ENCODE assay signal across 20 mouse cellular contexts in genomic region chr9:31236079-31236478, GRCm38 (mm10). TPM values are rescaled to one million over a fixed set of nuclear protein-coding genes. Genes with fewer than 3 reads are reported as not detected.
A peak's percentile ranks its signal among the peaks of the same experiment; 100 is the strongest.
DNase-seq lines count a peak whose midpoint lies in the region; ATAC-seq and TF ChIP-seq lines count a peak whose summit lies in the region.
"Had no signal": no experiment of that assay in that cellular context is flagged by ENCODE, and none has a peak within 500 bp of the region (broad histone marks: within the 10 kb centered on the region; RNA-seq: fewer than 3 reads in every experiment).

No protein-coding gene starts in this region.

- no peak overlapping the region for H3K4me2 ChIP-seq in lung, embryonic 15.5 days
- H3K4me2 ChIP-seq in lung, postnatal 0 days (replicated peaks; ENCODE audit: low read depth, low read length): no peak overlapping the region
- no peak overlapping the region for H3K4me2 ChIP-seq in midbrain, embryonic 11.5 days
- H3K4me2 ChIP-seq in midbrain, embryonic 14.5 days (ENCODE audit: low read length): no peak overlapping the region

- no peaks in the 10 kb centered on the region for H3K27me3 ChIP-seq in lung, embryonic 15.5 days
- H3K27me3 ChIP-seq in lung, postnatal 0 days (replicated peaks; ENCODE audit: insufficient read depth, low read length): no peaks in the 10 kb centered on the region
- no peaks in the 10 kb centered on the region for H3K27me3 ChIP-seq in midbrain, embryonic 11.5 days (ENCODE audit: control insufficient read depth, insufficient read depth, low read length)
- no peaks in the 10 kb centered on the region for H3K27me3 ChIP-seq in midbrain, embryonic 14.5 days (ENCODE audit: control insufficient read depth, insufficient read depth, low read length)
- H3K27me3 ChIP-seq: Patski had no signal

- no peak for TF ChIP-seq EP300 in lung, postnatal 0 days (IDR thresholded peaks at IDR 0.05)

- 0 out of 2 replicates have a peak overlapping the region, but pooled peaks have one; percentile 45 for H3K27ac ChIP-seq in lung, embryonic 15.5 days
- no peak overlapping the region for H3K27ac ChIP-seq in lung, postnatal 0 days (ENCODE audit: low read length)
- no peak overlapping the region for H3K27ac ChIP-seq in midbrain, embryonic 11.5 days (ENCODE audit: low read depth, low read length)
- no peak overlapping the region for H3K27ac ChIP-seq in midbrain, embryonic 14.5 days (replicated peaks; ENCODE audit: low read depth, low read length)

- H3K4me1 ChIP-seq in lung, embryonic 15.5 days: peaks cover 31% of the 10 kb centered on the region
- peaks cover 10% of the 10 kb centered on the region; the same call in 1 of the 2 replicates for H3K4me1 ChIP-seq in lung, postnatal 0 days (ENCODE audit: insufficient read depth, low read depth, low read length)
- no peaks in the 10 kb centered on the region for H3K4me1 ChIP-seq in midbrain, embryonic 11.5 days (ENCODE audit: control insufficient read depth, insufficient read depth, low read length)
- H3K4me1 ChIP-seq in midbrain, embryonic 14.5 days (ENCODE audit: control insufficient read depth, insufficient read depth, low read length): no peaks in the 10 kb centered on the region

- H3K36me3 ChIP-seq in lung, embryonic 15.5 days: no peaks in the 10 kb centered on the region
- H3K36me3 ChIP-seq in lung, postnatal 0 days (ENCODE audit: insufficient read depth, low read length): no peaks in the 10 kb centered on the region
- H3K36me3 ChIP-seq in midbrain, embryonic 11.5 days (ENCODE audit: control insufficient read depth, insufficient read depth, low read length): no peaks in the 10 kb centered on the region
- no peaks in the 10 kb centered on the region for H3K36me3 ChIP-seq in midbrain, embryonic 14.5 days (ENCODE audit: control insufficient read depth, insufficient read depth, low read length)
- H3K36me3 ChIP-seq: G1E had no signal

- 58% methylated on average over 5 of the region's 5 CpGs for WGBS in lung, embryonic 15.5 days
- WGBS in lung, postnatal 0 days: 55% methylated on average over 5 of the region's 5 CpGs
- whole genome bisulfite sequencing in midbrain, embryonic 11.5 days: 80% methylated on average over 5 of the region's 5 CpGs
- 79% methylated on average over 5 of the region's 5 CpGs for whole genome bisulfite sequencing in midbrain, embryonic 14.5 days

- no peak for ATAC-seq in lung, embryonic 15.5 days (ENCODE audit: borderline replicate concordance, extremely low read depth, low FRiP score, low TSS enrichment)
- peak; percentile 72 for ATAC-seq in lung, postnatal 0 days
- no peak for ATAC-seq in midbrain, embryonic 11.5 days (ENCODE audit: low FRiP score)
- ATAC-seq in midbrain, embryonic 14.5 days (ENCODE audit: low FRiP score, low TSS enrichment): no peak
- ATAC-seq: activated CD4-positive, CD25-positive, alpha-beta regulatory T cell, adult 4 months; CD4-positive, CD25-positive, alpha-beta regulatory T cell, adult 4 months; Patski had no signal

- no peak overlapping the region for H3K9ac ChIP-seq in lung, embryonic 15.5 days
- no peak overlapping the region for H3K9ac ChIP-seq in lung, postnatal 0 days (replicated peaks; ENCODE audit: low read depth)
- H3K9ac ChIP-seq in midbrain, embryonic 11.5 days (ENCODE audit: low read length): no peak overlapping the region
- no peak overlapping the region for H3K9ac ChIP-seq in midbrain, embryonic 14.5 days (replicated peaks; ENCODE audit: low read length)

- DNase-seq in lung, postnatal 14 days: no peak
- DNase-seq in lung, postnatal 0 days (ENCODE audit: low spot score): peak; percentile 67
- no peak for DNase-seq in lung, postnatal 25 days (ENCODE audit: low spot score)
- DNase-seq in midbrain, embryonic 11.5 days (ENCODE audit: low spot score, missing footprints): peak; percentile 47
- no peak for DNase-seq in midbrain, embryonic 14.5 days
- DNase-seq: adrenal gland, adult 2 months; adrenal gland, adult 8-10 months; adrenal gland, postnatal 10 days; adrenal gland, postnatal 14 days; adrenal gland, postnatal 25 days; adrenal gland, postnatal 36 days; B cell, adult 2 months; cerebellum, adult 11 months; cerebellum, adult 11-12 months; cerebellum, adult 18-20 months had no signal

- H3K9me3 ChIP-seq in lung, embryonic 15.5 days: no peaks in the 10 kb centered on the region
- H3K9me3 ChIP-seq in lung, postnatal 0 days (ENCODE audit: low read length): no peaks in the 10 kb centered on the region
- no peaks in the 10 kb centered on the region for H3K9me3 ChIP-seq in midbrain, embryonic 11.5 days (ENCODE audit: control insufficient read depth, low read length)
- no peaks in the 10 kb centered on the region for H3K9me3 ChIP-seq in midbrain, embryonic 14.5 days (ENCODE audit: control insufficient read depth, low read length)

- no peak for TF ChIP-seq CTCF in lung, postnatal 0 days (IDR thresholded peaks at IDR 0.05)

- no peak overlapping the region for H3K4me3 ChIP-seq in lung, embryonic 15.5 days
- H3K4me3 ChIP-seq in lung, postnatal 0 days (ENCODE audit: low read depth, low read length): no peak overlapping the region
- H3K4me3 ChIP-seq in midbrain, embryonic 11.5 days (ENCODE audit: low read depth, low read length): no peak overlapping the region
- no peak overlapping the region for H3K4me3 ChIP-seq in midbrain, embryonic 14.5 days (replicated peaks; ENCODE audit: low read depth, low read length)

RNA-seq across cellular contexts. Expression of gene Aplp2, which starts 24.5 kb away (rescaled TPM):
- polyA plus RNA-seq in lung, embryonic 15.5 days (2015; fragmentation: Nextera tagmentation; extraction: Ambion mirVana): 446 and 476 TPM in 2 replicates
- polyA plus RNA-seq in lung, postnatal 0 days (2015; fragmentation: Nextera tagmentation; extraction: Ambion mirVana): 523 and 525 TPM in 2 replicates
- polyA plus RNA-seq in midbrain, embryonic 11.5 days (2014; fragmentation: Nextera tagmentation; extraction: Ambion mirVana): 233 and 256 TPM in 2 replicates
- 239 and 313 TPM in 2 replicates for polyA plus RNA-seq in midbrain, embryonic 14.5 days (2014; fragmentation: Nextera tagmentation; extraction: Ambion mirVana)

RNA-seq across cellular contexts. Expression of gene Prdm10, which starts 44.3 kb away (rescaled TPM):
- 3.9 and 4.6 TPM in 2 replicates for polyA plus RNA-seq in lung, embryonic 15.5 days (2015; fragmentation: Nextera tagmentation; extraction: Ambion mirVana)
- polyA plus RNA-seq in lung, postnatal 0 days (2015; fragmentation: Nextera tagmentation; extraction: Ambion mirVana): 1.2 and 1.5 TPM in 2 replicates
- 6.8 and 7.9 TPM in 2 replicates for polyA plus RNA-seq in midbrain, embryonic 11.5 days (2014; fragmentation: Nextera tagmentation; extraction: Ambion mirVana)
- polyA plus RNA-seq in midbrain, embryonic 14.5 days (2014; fragmentation: Nextera tagmentation; extraction: Ambion mirVana): 9.1 and 9.7 TPM in 2 replicates

Comparison
In these comparisons a context has a peak if more than half of its experiments do, and no peak if none do; other contexts are left out.
1. DNase-seq: peak in lung, postnatal 0 days (single experiment) and midbrain, embryonic 11.5 days (single experiment); none in lung, postnatal 14 days (single experiment), lung, postnatal 25 days (single experiment) and midbrain, embryonic 14.5 days (single experiment).